Mouse (Mus musculus) ES-Bruce4 (cell line): Measurements from ENCODE around the gene Simc1. TPM values are rescaled to one million over a fixed set of nuclear protein-coding genes. Genes with fewer than 3 reads are reported as not detected.

Experiments used
- H3K27ac ChIP-seq: 2 replicates; pipeline ENCODE4 v1.5.1; 2012; ENCODE audit warnings: low read length, inconsistent platforms; ENCODE audit not compliant: insufficient read depth
- H3K27me3 ChIP-seq: 2 replicates; pipeline ENCODE4 v1.6.1; 2012; ENCODE audit warnings: mild to moderate bottlenecking, low read length, inconsistent platforms; ENCODE audit not compliant: control insufficient read depth, poor library complexity, insufficient read depth, severe bottlenecking
- H3K36me3 ChIP-seq: 2 replicates; pipeline ENCODE4 v1.6.1; 2012; ENCODE audit warnings: inconsistent platforms, mild to moderate bottlenecking, low read length, moderate library complexity; ENCODE audit not compliant: control insufficient read depth, poor library complexity, insufficient read depth, severe bottlenecking
- H3K4me1 ChIP-seq: one replicate; pipeline ENCODE4 v1.8.1; 2011; ENCODE audit warnings: low read length; ENCODE audit not compliant: control insufficient read depth, insufficient read depth
- H3K4me3 ChIP-seq: 2 replicates; pipeline ENCODE4 v1.5.1; 2011; ENCODE audit warnings: low read depth, mild to moderate bottlenecking, low read length
- H3K9ac ChIP-seq: 2 replicates; pipeline ENCODE4 v1.6.1; 2012; ENCODE audit warnings: low read depth, mild to moderate bottlenecking, inconsistent platforms; ENCODE audit not compliant: poor library complexity, severe bottlenecking
- H3K9me3 ChIP-seq: replicated peaks from 2 replicates; pipeline ENCODE4 v1.6.1; 2012; ENCODE audit warnings: mild to moderate bottlenecking, low read length, inconsistent platforms; ENCODE audit not compliant: control insufficient read depth, poor library complexity, insufficient read depth, severe bottlenecking
- CTCF ChIP-seq: IDR thresholded peaks from one replicate; pipeline ENCODE4 v1.8.1; 2011; ENCODE audit warnings: low read depth, low read length
- EP300 ChIP-seq: IDR thresholded peaks from 2 replicates; pipeline ENCODE4 v1.6.1; 2011; ENCODE audit warnings: low read depth, low read length; ENCODE audit not compliant: insufficient read depth
- POLR2A ChIP-seq: IDR thresholded peaks from one replicate; pipeline ENCODE4 v1.8.1; 2011; ENCODE audit warnings: low read length; ENCODE audit not compliant: insufficient read depth
- polyA plus RNA-seq: library from polyadenylated mRNA; stranded (reverse); fragments of >200 nt; gene quantifications from 2 replicates; pipeline ENCODE4 v1.2.4, GENCODE M21; 2011; ENCODE audit warnings: low read depth; ENCODE audit not compliant: missing spikeins, insufficient read depth, insufficient read length

Simc1 gene
- polyA plus RNA-seq, 1 experiment = 19.1 TPM

DNA sequence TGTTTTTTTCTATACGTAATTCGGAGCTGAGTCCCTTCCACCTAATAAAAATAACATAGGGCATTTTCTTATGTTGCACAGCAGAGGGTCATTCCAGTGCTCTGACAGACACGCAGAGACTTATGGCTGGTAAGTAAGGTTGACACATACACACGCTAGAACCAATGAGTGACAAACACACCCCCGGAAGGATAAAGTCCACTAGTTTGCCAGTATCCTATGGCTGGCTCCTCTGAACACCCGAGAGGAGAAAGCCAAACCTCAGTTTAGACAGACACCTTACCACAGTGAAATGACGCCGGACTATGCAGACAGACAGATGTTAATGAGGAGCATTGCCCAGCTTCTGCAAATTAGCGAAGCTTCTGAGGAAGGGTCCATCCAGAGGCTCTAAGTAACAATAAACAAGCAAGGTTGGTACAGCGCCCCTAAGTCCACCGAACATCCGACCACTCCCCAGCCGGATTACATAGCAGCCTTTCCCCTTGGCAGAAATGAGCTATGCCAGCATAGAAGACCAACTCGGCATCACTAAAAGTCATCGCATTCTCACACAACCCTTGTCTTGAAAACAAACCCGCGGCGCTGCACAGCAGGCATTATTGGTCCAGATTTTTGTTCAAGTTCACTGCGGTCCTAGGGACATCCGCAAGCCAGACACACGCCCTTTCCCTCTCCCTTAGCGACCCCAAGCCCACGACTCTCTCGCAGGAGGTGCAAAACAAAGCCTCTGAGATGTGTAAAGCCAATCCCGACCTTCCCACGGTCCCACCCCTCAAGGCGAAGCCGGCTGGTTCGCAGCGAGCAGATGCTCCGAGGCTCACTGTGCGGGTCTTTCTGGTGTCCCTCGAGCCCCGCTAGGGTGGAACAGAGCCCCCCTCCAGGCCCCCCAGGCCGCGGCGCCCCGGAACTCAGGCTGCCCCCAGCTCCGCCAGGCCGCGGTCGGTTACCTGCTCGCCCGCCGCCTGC, 60.9 kb downstream of the Simc1 start:
- no peak overlapping the region for H3K27ac ChIP-seq
- peak overlapping the region; percentile 82 for H3K9ac ChIP-seq
- no peaks in the 10 kb centered on the region for H3K9me3 ChIP-seq
- peaks cover 11% of the 10 kb centered on the region for H3K36me3 ChIP-seq
- H3K4me3 ChIP-seq = peak overlapping the region; percentile 88
- peaks cover 2% of the 10 kb centered on the region for H3K4me1 ChIP-seq
- no peaks in the 10 kb centered on the region for H3K27me3 ChIP-seq
- no peak for TF ChIP-seq CTCF
- TF ChIP-seq POLR2A = no peak
- TF ChIP-seq EP300 = no peak

DNA sequence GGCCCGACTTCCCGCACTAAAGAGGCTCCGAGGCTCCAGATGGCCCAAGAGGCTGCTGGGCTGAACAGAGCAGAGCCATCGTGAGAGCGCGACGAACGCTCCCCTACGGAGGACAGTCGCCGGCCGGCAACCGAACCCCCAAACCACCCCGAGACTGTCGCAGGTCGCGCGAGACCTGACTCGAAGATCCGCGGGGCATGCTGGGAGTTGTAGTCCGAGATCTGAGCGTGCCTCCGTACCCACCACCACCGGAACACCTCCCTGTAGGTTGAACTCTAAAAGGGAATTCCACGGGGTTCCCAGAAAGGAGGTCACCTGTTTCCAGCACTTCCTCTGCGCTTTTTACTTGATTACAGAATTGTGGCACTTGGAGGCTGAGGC, 61.6 kb downstream of the Simc1 start, which contains the start of gene 4833439L19Rik:
Gene 4833439L19Rik (minus strand): TSS at position 235 of the 381 bp plus-strand sequence.
- H3K9me3 ChIP-seq = no peaks in the 10 kb centered on the region
- peak within 1 kb of the TSS; percentile 82 for H3K9ac ChIP-seq
- peaks cover 7% of the 10 kb centered on the region for H3K36me3 ChIP-seq
- TF ChIP-seq CTCF (no peak), POLR2A (peak; percentile 81)
- peak within 1 kb of the TSS; percentile 88 for H3K27ac ChIP-seq
- no peaks in the 10 kb centered on the region for H3K27me3 ChIP-seq
- peak within 1 kb of the TSS; percentile 88 for H3K4me3 ChIP-seq
- peaks cover 2% of the 10 kb centered on the region for H3K4me1 ChIP-seq

DNA sequence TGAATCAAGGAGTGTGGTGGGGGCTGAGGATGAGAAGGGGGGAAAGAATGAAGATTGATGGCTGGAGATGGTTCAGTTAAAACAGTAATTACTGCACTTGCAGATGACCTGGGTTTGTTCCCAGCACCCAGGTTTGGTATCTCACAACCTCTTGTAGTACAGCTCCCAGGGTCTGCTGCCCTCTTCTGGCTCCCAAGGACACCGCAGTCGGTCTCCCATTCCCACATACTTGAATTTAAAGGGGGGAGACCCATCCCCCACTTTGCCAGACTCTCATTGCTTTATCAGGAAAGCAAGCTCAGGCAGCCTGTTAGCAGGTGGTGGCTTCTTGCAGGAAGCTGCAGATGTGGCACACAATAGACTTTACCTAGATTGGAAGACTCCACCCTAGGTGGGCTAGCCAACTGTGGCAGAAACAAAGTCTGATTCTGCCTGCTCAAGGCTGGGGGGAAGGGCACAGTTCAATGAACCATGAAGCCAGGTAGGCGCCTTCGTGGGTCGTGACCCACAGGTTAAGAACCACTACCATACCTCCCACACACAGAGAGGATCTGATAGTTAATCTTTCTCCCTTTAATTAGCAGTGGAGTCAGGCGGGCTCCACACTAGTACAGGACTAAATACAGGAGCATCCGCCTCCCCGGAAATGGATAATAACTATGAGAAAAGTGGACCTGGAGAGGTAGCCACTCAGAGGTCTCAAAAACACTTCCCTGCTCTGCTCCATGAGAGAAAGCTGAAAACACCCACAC, 62.2 kb downstream of the Simc1 start:
- peaks cover 2% of the 10 kb centered on the region for H3K4me1 ChIP-seq
- H3K27ac ChIP-seq = peak overlapping the region; percentile 88
- H3K36me3 ChIP-seq = peaks cover 2% of the 10 kb centered on the region; the same call in 1 of the 2 replicates
- peak overlapping the region; percentile 88 for H3K4me3 ChIP-seq
- H3K27me3 ChIP-seq = no peaks in the 10 kb centered on the region
- H3K9me3 ChIP-seq = no peaks in the 10 kb centered on the region
- peak; percentile 62 for TF ChIP-seq EP300
- TF ChIP-seq POLR2A = no peak
- peak; percentile 72 for TF ChIP-seq CTCF
- H3K9ac ChIP-seq = peak overlapping the region; percentile 40; the same call in 1 of the 2 replicates

DNA sequence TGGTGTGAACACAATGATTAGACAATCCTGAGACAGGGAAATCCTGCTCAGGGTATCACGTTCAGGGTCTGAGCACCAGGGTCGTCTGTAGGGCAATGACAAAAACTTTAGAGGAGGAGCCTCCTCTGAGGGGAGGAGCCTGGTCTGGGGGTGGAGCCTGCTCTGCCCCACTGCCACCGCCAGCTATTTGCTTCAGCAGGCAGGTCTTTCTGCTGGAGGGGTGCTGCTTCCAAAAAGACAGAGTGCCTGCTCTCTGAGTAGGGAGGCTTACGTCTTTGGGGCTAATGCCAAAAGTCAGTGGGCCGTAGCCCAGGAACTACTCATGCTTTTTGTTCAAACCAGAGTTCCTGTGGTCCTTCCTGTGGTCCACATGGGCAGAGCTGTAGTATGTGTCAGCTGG, 64.8 kb downstream of the Simc1 start:
- no peaks in the 10 kb centered on the region for H3K36me3 ChIP-seq
- H3K27me3 ChIP-seq = no peaks in the 10 kb centered on the region
- H3K4me3 ChIP-seq = no peak overlapping the region
- H3K4me1 ChIP-seq = peaks cover 2% of the 10 kb centered on the region
- H3K27ac ChIP-seq = no peak overlapping the region
- H3K9me3 ChIP-seq = no peaks in the 10 kb centered on the region
- no peak overlapping the region for H3K9ac ChIP-seq
- no peak for TF ChIP-seq EP300
- TF ChIP-seq CTCF = no peak
- no peak for TF ChIP-seq POLR2A

DNA sequence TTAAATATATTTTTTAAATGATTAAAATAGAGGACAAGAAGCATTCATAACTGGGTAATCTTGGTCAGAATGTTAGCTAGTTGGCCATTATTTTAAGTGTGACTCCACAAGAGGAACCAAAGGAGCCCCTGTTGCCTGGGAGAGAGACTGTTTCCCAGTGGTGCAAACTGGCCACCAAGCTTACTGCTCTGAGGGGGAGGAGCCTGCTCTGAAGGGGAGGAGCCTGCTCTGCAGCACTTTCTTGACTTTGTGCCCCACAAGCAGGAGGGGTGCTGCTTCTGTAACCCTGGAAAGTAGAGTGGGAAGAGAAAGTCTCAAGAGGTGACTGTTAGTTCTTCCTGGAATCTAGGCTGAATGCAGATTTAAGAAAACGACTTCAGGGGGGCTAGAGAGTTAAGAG, 65.7 kb downstream of the Simc1 start:
- no peaks in the 10 kb centered on the region for H3K36me3 ChIP-seq
- H3K27ac ChIP-seq = no peak overlapping the region
- H3K9ac ChIP-seq = no peak overlapping the region
- H3K9me3 ChIP-seq = no peaks in the 10 kb centered on the region
- H3K27me3 ChIP-seq = no peaks in the 10 kb centered on the region
- TF ChIP-seq CTCF = no peak
- TF ChIP-seq POLR2A = no peak
- TF ChIP-seq EP300 = no peak
- H3K4me1 ChIP-seq = peaks cover 2% of the 10 kb centered on the region
- no peak overlapping the region for H3K4me3 ChIP-seq
